Mouse (Mus musculus) ES-Bruce4 (cell line): Measurements from ENCODE around the gene Ubac2. TPM values are rescaled to one million over a fixed set of nuclear protein-coding genes. Genes with fewer than 3 reads are reported as not detected.

Source experiments
- H3K27ac ChIP-seq: 2 replicates; pipeline ENCODE4 v1.5.1; 2012; ENCODE audit warnings: low read length, inconsistent platforms; ENCODE audit not compliant: insufficient read depth
- H3K27me3 ChIP-seq: 2 replicates; pipeline ENCODE4 v1.6.1; 2012; ENCODE audit warnings: mild to moderate bottlenecking, low read length, inconsistent platforms; ENCODE audit not compliant: control insufficient read depth, poor library complexity, insufficient read depth, severe bottlenecking
- H3K36me3 ChIP-seq: 2 replicates; pipeline ENCODE4 v1.6.1; 2012; ENCODE audit warnings: inconsistent platforms, mild to moderate bottlenecking, low read length, moderate library complexity; ENCODE audit not compliant: control insufficient read depth, poor library complexity, insufficient read depth, severe bottlenecking
- H3K4me1 ChIP-seq: one replicate; pipeline ENCODE4 v1.8.1; 2011; ENCODE audit warnings: low read length; ENCODE audit not compliant: control insufficient read depth, insufficient read depth
- H3K4me3 ChIP-seq: 2 replicates; pipeline ENCODE4 v1.5.1; 2011; ENCODE audit warnings: low read depth, mild to moderate bottlenecking, low read length
- H3K9ac ChIP-seq: 2 replicates; pipeline ENCODE4 v1.6.1; 2012; ENCODE audit warnings: low read depth, mild to moderate bottlenecking, inconsistent platforms; ENCODE audit not compliant: poor library complexity, severe bottlenecking
- H3K9me3 ChIP-seq: replicated peaks from 2 replicates; pipeline ENCODE4 v1.6.1; 2012; ENCODE audit warnings: mild to moderate bottlenecking, low read length, inconsistent platforms; ENCODE audit not compliant: control insufficient read depth, poor library complexity, insufficient read depth, severe bottlenecking
- CTCF ChIP-seq: IDR thresholded peaks from one replicate; pipeline ENCODE4 v1.8.1; 2011; ENCODE audit warnings: low read depth, low read length
- EP300 ChIP-seq: IDR thresholded peaks from 2 replicates; pipeline ENCODE4 v1.6.1; 2011; ENCODE audit warnings: low read depth, low read length; ENCODE audit not compliant: insufficient read depth
- POLR2A ChIP-seq: IDR thresholded peaks from one replicate; pipeline ENCODE4 v1.8.1; 2011; ENCODE audit warnings: low read length; ENCODE audit not compliant: insufficient read depth
- polyA plus RNA-seq: library from polyadenylated mRNA; stranded (reverse); fragments of >200 nt; gene quantifications from 2 replicates; pipeline ENCODE4 v1.2.4, GENCODE M21; 2011; ENCODE audit warnings: low read depth; ENCODE audit not compliant: missing spikeins, insufficient read depth, insufficient read length

The Ubac2 gene
- polyA plus RNA-seq, 1 experiment, result 42.2 TPM

DNA sequence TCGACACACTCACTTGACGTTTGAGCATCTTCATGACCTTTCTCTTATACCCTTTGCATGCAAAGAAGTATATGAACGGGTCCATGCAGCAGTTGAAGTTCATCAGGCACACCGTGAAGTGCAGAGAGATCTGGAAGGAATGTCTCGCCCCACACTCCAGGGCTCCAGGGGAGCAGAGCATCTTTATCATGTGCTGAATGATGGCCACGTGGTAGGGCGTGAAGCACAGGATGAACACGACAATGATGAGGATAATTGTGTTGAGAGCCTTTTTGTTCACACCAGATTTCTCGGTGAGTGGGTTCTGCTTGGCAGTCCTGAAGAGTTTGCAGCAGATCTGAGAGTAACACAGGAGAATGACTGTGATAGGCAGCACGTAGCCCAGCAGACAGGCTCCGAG lies 75.7 kb downstream of the Ubac2 start:
- TF ChIP-seq CTCF, result no peak
- TF ChIP-seq EP300, result no peak
- TF ChIP-seq POLR2A, result no peak
- H3K27me3 ChIP-seq, result no peaks in the 10 kb centered on the region
- no peaks in the 10 kb centered on the region for H3K36me3 ChIP-seq
- H3K9me3 ChIP-seq, result no peaks in the 10 kb centered on the region
- H3K9ac ChIP-seq, result no peak overlapping the region
- no peaks in the 10 kb centered on the region for H3K4me1 ChIP-seq
- no peak overlapping the region for H3K27ac ChIP-seq
- H3K4me3 ChIP-seq, result no peak overlapping the region

DNA sequence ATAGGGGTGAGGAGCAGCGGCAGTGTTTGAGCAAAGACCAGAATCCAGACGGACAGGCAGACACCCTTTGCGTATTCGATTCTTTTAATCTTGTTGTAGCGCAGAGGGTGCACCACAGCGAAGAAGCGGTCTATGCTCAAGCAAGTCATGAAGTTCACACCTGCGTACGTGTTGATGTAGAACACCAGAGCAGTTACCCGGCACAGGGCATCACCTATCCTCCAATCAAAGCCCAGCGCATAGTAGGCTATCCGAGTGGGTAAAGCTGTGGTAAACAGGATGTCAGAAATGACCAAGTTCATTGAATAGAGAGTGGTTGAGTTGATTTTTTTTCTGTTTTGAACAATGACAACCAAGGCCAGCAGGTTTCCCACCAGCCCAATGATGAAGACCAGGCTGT lies 76.2 kb downstream of the Ubac2 start:
- no peak overlapping the region for H3K27ac ChIP-seq
- no peaks in the 10 kb centered on the region for H3K27me3 ChIP-seq
- H3K4me3 ChIP-seq, result no peak overlapping the region
- no peaks in the 10 kb centered on the region for H3K36me3 ChIP-seq
- no peak for TF ChIP-seq EP300
- no peak for TF ChIP-seq CTCF
- no peak for TF ChIP-seq POLR2A
- H3K9me3 ChIP-seq, result no peaks in the 10 kb centered on the region
- no peak overlapping the region for H3K9ac ChIP-seq
- H3K4me1 ChIP-seq, result no peaks in the 10 kb centered on the region

DNA sequence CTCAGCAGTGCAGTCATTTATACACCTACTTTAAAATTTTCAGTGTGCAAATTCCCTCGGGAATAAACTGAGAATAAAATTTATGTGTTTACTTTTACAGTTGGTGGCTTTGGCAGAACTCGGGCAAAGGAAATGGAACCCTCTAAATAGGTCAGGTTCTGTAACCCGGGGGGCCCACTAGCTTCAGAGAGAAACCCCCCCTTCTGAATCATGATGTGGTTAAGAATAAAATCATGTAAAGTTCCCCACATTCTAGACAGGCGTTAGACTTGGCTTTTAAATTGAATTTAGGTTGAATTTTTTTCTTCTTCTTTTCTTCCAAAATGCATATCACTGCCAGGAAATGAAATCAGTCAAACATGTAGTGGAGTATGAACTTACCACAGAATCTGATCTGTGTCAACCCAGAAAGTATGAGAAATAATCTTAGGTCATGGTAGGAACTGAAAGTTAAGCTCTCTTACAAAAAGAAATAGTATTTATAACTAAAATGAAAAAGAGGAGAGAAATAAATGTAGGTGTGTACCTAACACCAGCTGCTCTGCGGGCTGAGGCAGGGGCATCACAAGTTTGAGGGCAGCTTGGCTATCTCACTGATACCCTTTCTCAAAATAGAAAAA lies 76.9 kb downstream of the Ubac2 start:
- Histone ChIP-seq H3K4me3 (no peak overlapping the region), H3K9ac (no peak overlapping the region), H3K36me3 (no peaks in the 10 kb centered on the region), H3K27me3 (no peaks in the 10 kb centered on the region), H3K27ac (no peak overlapping the region), H3K9me3 (no peaks in the 10 kb centered on the region), H3K4me1 (no peaks in the 10 kb centered on the region)
- TF ChIP-seq CTCF, result no peak
- no peak for TF ChIP-seq EP300

DNA sequence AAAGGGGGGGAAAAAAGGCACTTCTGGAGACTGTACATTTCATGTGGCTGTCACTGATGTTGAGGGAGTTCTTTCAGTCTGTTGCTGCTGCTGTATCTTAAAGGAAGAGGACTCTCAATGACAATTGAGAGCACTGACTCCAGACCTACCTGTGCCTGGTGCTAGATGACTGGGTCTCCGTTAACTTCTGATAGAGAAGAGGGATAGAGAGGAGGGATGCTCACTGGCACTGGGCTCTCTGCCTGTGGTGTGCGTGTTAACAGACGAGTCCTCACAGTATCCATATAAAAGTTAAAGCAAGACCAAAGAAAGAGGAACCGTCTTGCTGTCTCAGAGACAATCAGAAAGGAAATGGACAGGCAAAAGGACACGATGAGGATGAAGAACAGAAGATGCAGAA lies 77.9 kb downstream of the Ubac2 start:
- no peak overlapping the region for H3K27ac ChIP-seq
- H3K9ac ChIP-seq, result no peak overlapping the region
- TF ChIP-seq POLR2A, result no peak
- no peak for TF ChIP-seq CTCF
- TF ChIP-seq EP300, result no peak
- H3K4me1 ChIP-seq, result no peaks in the 10 kb centered on the region
- H3K27me3 ChIP-seq, result no peaks in the 10 kb centered on the region
- H3K4me3 ChIP-seq, result no peak overlapping the region
- H3K36me3 ChIP-seq, result no peaks in the 10 kb centered on the region
- no peaks in the 10 kb centered on the region for H3K9me3 ChIP-seq

DNA sequence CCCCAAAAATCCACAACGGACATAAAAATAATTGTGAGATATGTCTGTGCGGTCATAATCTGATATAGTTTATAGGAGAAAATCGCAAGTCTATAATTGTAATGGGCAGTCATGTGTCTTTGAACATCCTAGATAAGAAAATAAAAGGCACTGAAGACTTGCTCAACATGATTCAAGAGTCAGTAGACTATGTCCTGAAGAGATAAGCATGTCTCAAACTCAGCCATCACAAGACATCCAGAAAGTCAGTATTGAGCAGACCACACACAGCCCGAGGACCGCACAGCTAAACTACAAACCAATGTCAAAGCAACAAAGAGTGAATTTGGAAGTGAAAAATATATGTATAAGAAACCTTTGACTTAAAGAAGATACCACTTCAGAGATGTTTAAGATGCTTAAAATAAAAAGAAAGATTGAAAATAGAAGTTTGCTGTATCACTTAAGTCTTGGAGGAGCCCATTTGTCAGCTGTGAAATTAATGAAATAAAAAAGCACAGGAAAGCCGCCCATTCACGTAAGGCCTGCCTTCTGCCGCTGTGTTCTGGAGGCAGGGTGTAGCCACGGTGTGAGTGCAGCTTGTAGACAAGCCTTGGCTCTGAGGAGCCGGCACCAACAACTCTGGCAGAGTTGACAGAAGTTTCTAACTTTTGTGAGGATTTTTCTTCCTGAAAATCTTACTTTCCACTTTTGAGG lies 78.9 kb downstream of the Ubac2 start:
- Histone ChIP-seq H3K36me3 (no peaks in the 10 kb centered on the region), H3K9ac (no peak overlapping the region), H3K9me3 (no peaks in the 10 kb centered on the region), H3K4me3 (no peak overlapping the region), H3K4me1 (no peaks in the 10 kb centered on the region), H3K27ac (no peak overlapping the region), H3K27me3 (no peaks in the 10 kb centered on the region)
- no peak for TF ChIP-seq POLR2A
- no peak for TF ChIP-seq CTCF
- no peak for TF ChIP-seq EP300

DNA sequence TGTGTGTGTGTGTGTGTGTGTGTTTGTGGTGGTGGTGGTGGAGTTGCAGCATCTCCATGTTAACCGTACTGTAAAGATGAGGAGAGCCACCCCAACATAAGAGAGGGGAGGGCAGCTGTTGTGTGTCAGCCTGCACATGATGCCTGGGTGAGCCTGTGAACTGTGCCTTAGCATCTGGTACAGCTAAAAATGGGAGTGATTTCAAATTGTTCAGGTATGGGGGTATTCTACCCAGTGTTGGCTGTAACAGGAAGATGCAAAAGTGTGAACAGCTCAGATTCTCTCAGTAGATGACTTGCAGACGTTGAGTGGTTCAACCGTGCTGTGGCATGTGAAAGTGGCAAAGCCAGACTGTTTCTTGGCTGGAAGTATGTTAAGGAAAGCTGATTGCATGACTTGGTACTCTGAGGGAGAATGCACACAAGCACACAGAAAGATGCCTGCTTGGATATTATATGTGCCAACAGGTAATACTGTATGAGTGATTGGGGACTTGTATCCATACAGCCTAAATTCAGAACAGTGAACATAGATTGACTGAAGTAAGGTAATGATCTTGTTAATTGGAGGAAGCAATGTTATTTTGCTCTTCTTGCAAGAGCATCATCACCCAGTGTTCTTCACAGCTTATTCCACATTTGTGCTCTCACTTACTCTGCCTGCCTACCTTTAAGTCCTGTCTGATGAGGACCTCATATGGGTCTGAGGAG lies 79.8 kb downstream of the Ubac2 start:
- Histone ChIP-seq H3K4me3 (no peak overlapping the region), H3K27ac (no peak overlapping the region), H3K4me1 (no peaks in the 10 kb centered on the region), H3K9me3 (no peaks in the 10 kb centered on the region), H3K36me3 (no peaks in the 10 kb centered on the region), H3K9ac (no peak overlapping the region), H3K27me3 (no peaks in the 10 kb centered on the region)
- TF ChIP-seq POLR2A (no peak), EP300 (no peak), CTCF (no peak)
